Mouse (Mus musculus): ENCODE results near the gene Mms19.

Gene Mms19

GRCm38 (mm10) chr19:41980819-41981594 is at the start of gene Mms19:
Gene Mms19 (minus strand): TSS chr19:41981157.
- DNase-seq (ENCODE audit: low spot score in 2 of 2) = peak; percentile 99

- peak; percentile 69 to 82 for DNase-seq (ENCODE audit: low spot score in 2 of 2)
These were observed 45.2 kb upstream of the Mms19 start for GRCm38 (mm10) chr19:42026158-42026557.

- DNase-seq (ENCODE audit: low spot score in 2 of 2) = peak in 1 of 2 experiments; percentile 30
These were observed 41.5 kb upstream of the Mms19 start for GRCm38 (mm10) chr19:42022542-42022848.

GRCm38 (mm10) chr19:42021681-42022541 is 41.0 kb upstream of the Mms19 start:
- DNase-seq (ENCODE audit: low spot score in 2 of 2) = peak in 1 of 2 experiments; percentile 51

GRCm38 (mm10) chr19:42019011-42019522 is 38.1 kb upstream of the Mms19 start:
- DNase-seq (ENCODE audit: low spot score in 2 of 2) = no peak

- DNase-seq (ENCODE audit: low spot score in 2 of 2) = peak in 1 of 2 experiments; percentile 51
These were observed 36.7 kb upstream of the Mms19 start for GRCm38 (mm10) chr19:42017399-42018247.

- no peak for DNase-seq (ENCODE audit: low spot score in 2 of 2)
These were observed 35.9 kb upstream of the Mms19 start for GRCm38 (mm10) chr19:42016840-42017239.

GRCm38 (mm10) chr19:42016251-42016650 is 35.3 kb upstream of the Mms19 start:
- DNase-seq (ENCODE audit: low spot score in 2 of 2) = no peak

- DNase-seq (ENCODE audit: low spot score in 2 of 2) = no peak
These were observed 34.0 kb upstream of the Mms19 start for GRCm38 (mm10) chr19:42015001-42015400.

- no peak for DNase-seq (ENCODE audit: low spot score in 2 of 2)
These were observed 33.4 kb upstream of the Mms19 start for GRCm38 (mm10) chr19:42014231-42014825.

- no peak for DNase-seq (ENCODE audit: low spot score in 2 of 2)
These were observed 30.2 kb upstream of the Mms19 start for GRCm38 (mm10) chr19:42011123-42011522.

GRCm38 (mm10) chr19:42010436-42010835 is 29.5 kb upstream of the Mms19 start:
- no peak for DNase-seq (ENCODE audit: low spot score in 2 of 2)

GRCm38 (mm10) chr19:42009067-42009466 is 28.1 kb upstream of the Mms19 start:
- no peak for DNase-seq (ENCODE audit: low spot score in 2 of 2)

GRCm38 (mm10) chr19:42008586-42008985 is 27.6 kb upstream of the Mms19 start:
- DNase-seq (ENCODE audit: low spot score in 2 of 2) = no peak

GRCm38 (mm10) chr19:42006568-42006967 is 25.6 kb upstream of the Mms19 start:
- no peak for DNase-seq (ENCODE audit: low spot score in 2 of 2)

GRCm38 (mm10) chr19:42005616-42006015 is 24.7 kb upstream of the Mms19 start:
- no peak for DNase-seq (ENCODE audit: low spot score in 2 of 2)

- DNase-seq (ENCODE audit: low spot score in 2 of 2) = no peak
These were observed 23.3 kb upstream of the Mms19 start for GRCm38 (mm10) chr19:42004258-42004657.

GRCm38 (mm10) chr19:42001253-42001980 is 20.5 kb upstream of the Mms19 start:
- DNase-seq (ENCODE audit: low spot score in 2 of 2) = no peak

GRCm38 (mm10) chr19:42000446-42000958 is 19.5 kb upstream of the Mms19 start:
- peak in 1 of 2 experiments; percentile 45 for DNase-seq (ENCODE audit: low spot score in 2 of 2)

GRCm38 (mm10) chr19:41999688-42000283 is 18.8 kb upstream of the Mms19 start:
- no peak for DNase-seq (ENCODE audit: low spot score in 2 of 2)
